Mouse (Mus musculus): ENCODE data around the gene Spata32.

DNA sequence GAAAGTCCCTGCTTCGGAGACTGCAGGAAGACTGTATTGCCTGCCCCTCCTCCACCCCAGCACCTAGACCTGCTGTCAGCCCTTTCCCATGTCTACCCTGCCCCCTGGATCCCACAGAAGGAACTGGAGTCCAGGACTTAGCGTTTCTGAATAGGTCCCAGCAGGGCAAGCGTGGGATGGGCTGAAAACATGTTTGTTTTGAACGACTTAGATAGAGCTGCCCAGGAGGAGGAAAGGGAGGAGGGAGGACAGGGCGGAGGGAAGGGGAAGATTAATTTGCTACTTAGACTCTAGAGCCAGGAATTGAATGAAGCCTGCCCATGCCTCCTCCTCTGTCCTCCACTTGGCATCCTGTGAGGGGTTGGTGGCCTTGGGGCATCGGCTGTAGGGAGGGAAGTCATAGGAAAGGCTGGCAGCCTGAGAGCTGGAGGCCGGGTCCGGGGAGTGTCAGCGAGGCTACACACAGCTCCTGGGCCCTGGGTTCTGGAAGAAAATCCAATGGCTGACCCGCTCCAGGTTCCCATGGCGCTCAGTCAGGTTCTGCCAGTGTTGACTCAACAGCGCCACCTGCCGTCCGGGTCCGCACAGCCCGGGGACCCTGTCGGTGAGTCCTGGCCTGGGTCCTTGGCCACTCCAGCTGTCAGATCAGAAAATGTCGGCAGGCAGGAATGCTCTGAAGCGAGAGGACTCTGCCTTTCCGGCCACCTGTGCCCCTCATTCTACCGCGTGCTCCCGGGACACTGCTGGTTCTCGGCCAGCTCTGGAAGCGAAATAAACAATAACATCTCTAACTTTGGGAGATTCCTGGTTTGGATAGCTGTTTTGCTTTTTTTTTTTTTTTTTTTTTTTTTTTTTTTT lies 59.4 kb downstream of the Spata32 start:
- TF ChIP-seq GATA1 (IDR thresholded peaks at IDR 0.05; ENCODE audit: low read length) (no peak), TAL1 (IDR thresholded peaks at IDR 0.05; ENCODE audit: low read length) (no peak)

All from erythroblast, embryonic 14.5 days (primary cell).